Mouse (Mus musculus) brain, embryonic 14.5 days (tissue): ENCODE results near the gene 1700001C19Rik.

ENCODE experiments used
- CTCF ChIP-seq: fragments of 200-500 bp; IDR thresholded peaks from 2 replicates; pipeline ENCODE4 v1.5.1; 2012; ENCODE audit warnings: inconsistent platforms, mild to moderate bottlenecking, moderate library complexity, borderline replicate concordance; ENCODE audit not compliant: insufficient read depth, insufficient read length; ENCODE audit errors: extremely low read depth
- POLR2A ChIP-seq: fragments of 200-500 bp; IDR thresholded peaks from 2 replicates; pipeline ENCODE4 v1.6.1; 2012; ENCODE audit warnings: mild to moderate bottlenecking, inconsistent platforms, borderline replicate concordance; ENCODE audit not compliant: poor library complexity, insufficient read depth, insufficient read length, severe bottlenecking; ENCODE audit errors: extremely low read depth

DNA sequence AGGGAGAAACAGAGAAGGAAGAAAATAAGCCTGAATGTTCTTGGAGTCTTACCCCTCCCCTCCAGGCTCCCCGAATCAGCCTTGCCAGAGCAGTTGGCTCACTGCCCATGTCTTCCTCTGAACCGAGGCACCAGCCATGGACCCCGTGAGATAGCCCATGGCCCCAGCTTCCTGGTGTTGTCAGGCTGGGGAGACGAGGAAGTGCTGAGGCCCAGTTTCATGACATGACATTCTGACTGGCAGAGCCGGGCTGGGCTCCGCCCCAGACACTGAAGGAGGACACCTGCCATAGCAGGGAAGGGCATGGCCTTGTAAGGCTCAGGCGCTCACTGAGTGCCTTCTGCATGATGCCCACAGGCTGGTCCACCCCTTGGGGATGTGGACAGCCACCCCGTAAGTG is 17.5 kb upstream of the 1700001C19Rik start:
- no peak for TF ChIP-seq POLR2A
- no peak for TF ChIP-seq CTCF
